Mouse (Mus musculus) midbrain, embryonic 14.5 days (tissue): Measurements from ENCODE around the gene Olfr862. TPM values are rescaled to one million over a fixed set of nuclear protein-coding genes. Genes with fewer than 3 reads are reported as not detected.

Source experiments
- ATAC-seq: fragments of 200-750 bp; cut with Nextera tagmentation; 2 replicates; pipeline ENCODE4 v1.8.0; 2017; ENCODE audit warnings: moderate number of reproducible peaks, moderate library complexity; ENCODE audit not compliant: low FRiP score, low TSS enrichment
- DNase-seq: peaks from one replicate; pipeline ENCODE4 v3.0.0-alpha.2; 2015
- H3K27ac ChIP-seq: fragments of 300-500 bp; sonication (generic); replicated peaks from 2 replicates; pipeline ENCODE4 v1.5.1; 2014; ENCODE audit warnings: mild to moderate bottlenecking, low read depth, low read length, moderate library complexity
- H3K27me3 ChIP-seq: fragments of 300-500 bp; sonication (generic); 2 replicates; pipeline ENCODE4 v1.6.1; 2014; ENCODE audit warnings: low read length, control low read depth, mixed read lengths; ENCODE audit not compliant: control insufficient read depth, insufficient read depth
- H3K36me3 ChIP-seq: fragments of 300-500 bp; sonication (generic); 2 replicates; pipeline ENCODE4 v1.6.1; 2014; ENCODE audit warnings: low read length, control low read depth; ENCODE audit not compliant: control insufficient read depth, insufficient read depth
- H3K4me1 ChIP-seq: fragments of 300-500 bp; sonication (generic); 2 replicates; pipeline ENCODE4 v1.6.1; 2014; ENCODE audit warnings: mild to moderate bottlenecking, antibody characterized with exemption, low read length, control low read depth; ENCODE audit not compliant: control insufficient read depth, insufficient read depth
- H3K4me2 ChIP-seq: fragments of 300-500 bp; sonication (generic); 2 replicates; pipeline ENCODE4 v1.6.1; 2014; ENCODE audit warnings: mild to moderate bottlenecking, low read length, moderate library complexity
- H3K4me3 ChIP-seq: fragments of 300-500 bp; sonication (generic); replicated peaks from 2 replicates; pipeline ENCODE4 v1.5.1; 2014; ENCODE audit warnings: low read depth, low read length
- H3K9ac ChIP-seq: fragments of 300-500 bp; sonication (generic); replicated peaks from 2 replicates; pipeline ENCODE4 v1.6.1; 2014; ENCODE audit warnings: mild to moderate bottlenecking, low read length, moderate library complexity
- H3K9me3 ChIP-seq: fragments of 300-500 bp; sonication (generic); 2 replicates; pipeline ENCODE4 v1.6.1; 2016; ENCODE audit warnings: low read length, control low read depth, mixed read lengths; ENCODE audit not compliant: control insufficient read depth
- WGBS: fragments of 180-500 bp; shearing (Covaris S2); extraction: QIAGEN DNeasy Blood & Tissue Kit; methylation state at CpG from one replicate; pipeline ENCODE4 v1.1.7; 2014; 5-methylcytosine and 5-hydroxymethylcytosine counted together
- polyA plus RNA-seq: library from polyadenylated mRNA; unstranded; fragments of >200 nt; fragmentation: Nextera tagmentation; extraction: Ambion mirVana; gene quantifications from 2 replicates; pipeline ENCODE4 v1.2.1, GENCODE M21; 2014

Olfr862 gene
- polyA plus RNA-seq = not detected in 2 replicates

GRCm38 (mm10) chr9:19887904-19888303, at the start of gene Olfr862:
Olfr862 (minus strand) TSS chr9:19888004.
- no peak for DNase-seq
- no peaks in the 10 kb centered on the region for H3K36me3 ChIP-seq
- ATAC-seq = no peak

GRCm38 (mm10) chr9:19916565-19916964, 28.8 kb upstream of the Olfr862 start, which contains the start of gene Olfr77:
Olfr77 (plus strand) TSS chr9:19916865.
- H3K4me1 ChIP-seq = no peaks in the 10 kb centered on the region
- H3K9me3 ChIP-seq = 0 out of 2 replicates have a peak, but pooled peaks cover 11% of the 10 kb centered on the region
- H3K4me3 ChIP-seq = no peak within 1 kb of the TSS
- H3K4me2 ChIP-seq = no peak within 1 kb of the TSS
- no peak within 1 kb of the TSS for H3K9ac ChIP-seq
- ATAC-seq = no peak
- no peaks in the 10 kb centered on the region for H3K27me3 ChIP-seq
- H3K27ac ChIP-seq = no peak within 1 kb of the TSS
- DNase-seq = no peak
- WGBS = 93% methylated on average over 2 of the region's 2 CpGs
- no peaks in the 10 kb centered on the region for H3K36me3 ChIP-seq

More at GRCm38 (mm10) chr9:19887904-19888303, at the start of gene Olfr862:
- Histone ChIP-seq H3K4me3 (no peak within 1 kb of the TSS), H3K4me2 (no peak within 1 kb of the TSS), H3K27me3 (no peaks in the 10 kb centered on the region), H3K27ac (no peak within 1 kb of the TSS), H3K4me1 (no peaks in the 10 kb centered on the region), H3K9ac (no peak within 1 kb of the TSS), H3K9me3 (peaks cover 19% of the 10 kb centered on the region; the same call in 1 of the 2 replicates)

- H3K36me3 ChIP-seq = no peaks in the 10 kb centered on the region
- H3K4me3 ChIP-seq = no peak overlapping the region
- no peak overlapping the region for H3K4me2 ChIP-seq
- H3K9me3 ChIP-seq = peaks cover 15% of the 10 kb centered on the region; the same call in 1 of the 2 replicates
- H3K9ac ChIP-seq = no peak overlapping the region
- DNase-seq (no peak), ATAC-seq (no peak)
- 51% methylated on average over 4 of the region's 4 CpGs for WGBS
- H3K4me1 ChIP-seq = no peaks in the 10 kb centered on the region
- H3K27me3 ChIP-seq = no peaks in the 10 kb centered on the region
- H3K27ac ChIP-seq = no peak overlapping the region
These were observed 23.4 kb upstream of the Olfr862 start for GRCm38 (mm10) chr9:19911170-19911569.

- H3K27me3 ChIP-seq = no peaks in the 10 kb centered on the region
- no peak within 1 kb of the TSS for H3K27ac ChIP-seq
- H3K4me1 ChIP-seq = no peaks in the 10 kb centered on the region
- 84% methylated on average over 1 of the region's 1 CpGs for WGBS
- no peak within 1 kb of the TSS for H3K4me2 ChIP-seq
- 0 out of 2 replicates have a peak, but pooled peaks cover 5% of the 10 kb centered on the region for H3K9me3 ChIP-seq
- no peak within 1 kb of the TSS for H3K9ac ChIP-seq
- no peaks in the 10 kb centered on the region for H3K36me3 ChIP-seq
- H3K4me3 ChIP-seq = no peak within 1 kb of the TSS
- no peak for DNase-seq
- no peak for ATAC-seq
These were observed 38.2 kb downstream of the Olfr862 start, which contains the start of gene Olfr860 for GRCm38 (mm10) chr9:19849647-19850046. Olfr860 (minus strand) TSS chr9:19849747.

Other genes starting within 250 kb of the Olfr862 start
- gene Olfr857, start 178.6 kb downstream of the Olfr862 start, polyA plus RNA-seq = not detected in 2 replicates
- not detected in 2 replicates for gene Olfr58, start 107.7 kb downstream of the Olfr862 start, polyA plus RNA-seq
- gene Olfr859, start 83.1 kb downstream of the Olfr862 start, polyA plus RNA-seq = not detected in 2 replicates
- gene Olfr860, start 38.3 kb downstream of the Olfr862 start, polyA plus RNA-seq = not detected in 2 replicates
- gene Olfr77, start 28.9 kb upstream of the Olfr862 start, polyA plus RNA-seq = 0.24 and 0.25 TPM in 2 replicates
- gene Olfr866, start 140.0 kb upstream of the Olfr862 start, polyA plus RNA-seq = not detected in 2 replicates
- not detected in 2 replicates for gene Olfr867, start 169.6 kb upstream of the Olfr862 start, polyA plus RNA-seq
- not detected in 2 replicates for gene Olfr868, start 210.6 kb upstream of the Olfr862 start, polyA plus RNA-seq
- gene Olfr869, start 241.0 kb upstream of the Olfr862 start, polyA plus RNA-seq = not detected in 2 replicates